7 mouse cellular contexts compared by ENCODE assay signal in genomic region chr17:12224551-12224950, GRCm38 (mm10).
DNase-seq lines count a peak whose midpoint lies in the region; ATAC-seq and TF ChIP-seq lines count a peak whose summit lies in the region.
"Not testable (repeated sequence)": the region's sequence is repeated elsewhere in the genome, so short reads cannot be mapped to it uniquely, and the experiment has no call there.

No protein-coding gene starts in this region.

- intact Hi-C loops in left cerebral cortex, postnatal 4 days (cut with DNase I): loop anchor here (10.0 kb wide), 1 partner anchor 140 kb away; no protein-coding TSS in a partner anchor

- H3K4me1 ChIP-seq in forebrain, embryonic 16.5 days (replicated peaks; ENCODE audit: control insufficient read depth, insufficient read depth, low read length); hindbrain, embryonic 16.5 days (ENCODE audit: control insufficient read depth, insufficient read depth, low read depth, low read length): not testable (repeated sequence)

- H3K9me3 ChIP-seq in forebrain, embryonic 16.5 days (ENCODE audit: control insufficient read depth, low read length); hindbrain, embryonic 16.5 days (ENCODE audit: control insufficient read depth, low read length): not testable (repeated sequence)

- not testable (repeated sequence) for H3K27me3 ChIP-seq in forebrain, embryonic 16.5 days (replicated peaks; ENCODE audit: control insufficient read depth, insufficient read depth, low read length); hindbrain, embryonic 16.5 days (replicated peaks; ENCODE audit: control insufficient read depth, insufficient read depth, low read length); myocyte (ENCODE audit: control insufficient read depth, insufficient read depth, insufficient read length)

- TF ChIP-seq POLR2A in myocyte (IDR thresholded peaks at IDR 0.05; ENCODE audit: insufficient read length, low read depth): not testable (repeated sequence)

- H3K27ac ChIP-seq in forebrain, embryonic 16.5 days (ENCODE audit: low read length); hindbrain, embryonic 16.5 days (ENCODE audit: low read depth, low read length): not testable (repeated sequence)

- peak; percentile 41; the same call in 1 of the 2 replicates for ATAC-seq in forebrain, embryonic 16.5 days
- ATAC-seq in hindbrain, embryonic 16.5 days: peak; percentile 75

- 69% methylated on average over 5 of the region's 7 CpGs for WGBS in forebrain, embryonic 16.5 days
- 75% methylated on average over 5 of the region's 7 CpGs for WGBS in hindbrain, embryonic 16.5 days

- H3K4me3 ChIP-seq in forebrain, embryonic 16.5 days (replicated peaks; ENCODE audit: low read length); hindbrain, embryonic 16.5 days (ENCODE audit: low read length); myocyte: not testable (repeated sequence)

- peak; percentile 77 for DNase-seq in cerebellum, adult 11 months
- peak; percentile 77 for DNase-seq in cerebellum, adult 8-10 months
- DNase-seq in cerebellum, postnatal 14 days: peak; percentile 83 to 88
- peak; percentile 79 for DNase-seq in left cerebral cortex, postnatal 4 days

- H3K9ac ChIP-seq in forebrain, embryonic 16.5 days (replicated peaks; ENCODE audit: low read depth, low read length); hindbrain, embryonic 16.5 days (ENCODE audit: low read depth, low read length): not testable (repeated sequence)

- H3ac ChIP-seq in myocyte (ENCODE audit: control insufficient read depth, insufficient read length): not testable (repeated sequence)

- not testable (repeated sequence) for H3K36me3 ChIP-seq in forebrain, embryonic 16.5 days (ENCODE audit: control insufficient read depth, insufficient read depth)
- peaks cover 18% of the 10 kb centered on the region for H3K36me3 ChIP-seq in hindbrain, embryonic 16.5 days (ENCODE audit: control insufficient read depth, insufficient read depth, low read length)
- peaks cover 11% of the 10 kb centered on the region for H3K36me3 ChIP-seq in myocyte (ENCODE audit: control insufficient read depth, insufficient read depth)

- H3K79me2 ChIP-seq in myocyte (ENCODE audit: control insufficient read depth, insufficient read depth): not testable (repeated sequence)

- not testable (repeated sequence) for H3K4me2 ChIP-seq in forebrain, embryonic 16.5 days (ENCODE audit: low read length); hindbrain, embryonic 16.5 days (ENCODE audit: low read length); myocyte (ENCODE audit: low read depth)

TF ChIP-seq in myocyte, 11 proteins besides CTCF, POLR2A, EP300 and RAD21:
- TF ChIP-seq POLR2AphosphoS2 (IDR thresholded peaks at IDR 0.05; ENCODE audit: insufficient read length, low read depth): peak; percentile 45
- TF ChIP-seq MYOD1 (IDR thresholded peaks at IDR 0.05; ENCODE audit: control insufficient read depth in 1 of 3, insufficient read length in 2 of 3, low read depth in 2 of 3): peak in 2 of 3 experiments; percentile 17 to 57
- peak in 2 of 3 experiments; percentile 1 to 63 for TF ChIP-seq MYOG (IDR thresholded peaks at IDR 0.05; ENCODE audit: control insufficient read depth in 1 of 3, insufficient read depth in 1 of 3, insufficient read length in 2 of 3, low read depth in 2 of 3)
